Mouse (Mus musculus) stomach, postnatal 0 days (tissue): ENCODE results near the gene Fam171a2. TPM values are rescaled to one million over a fixed set of nuclear protein-coding genes. Genes with fewer than 3 reads are reported as not detected.

Source experiments
- ATAC-seq: fragments of 200-750 bp; cut with Nextera tagmentation; 2 replicates; pipeline ENCODE4 v1.8.0; 2017; ENCODE audit not compliant: low FRiP score, low TSS enrichment
- DNase-seq: peaks from one replicate; pipeline ENCODE4 v3.0.0-alpha.2; 2016; ENCODE audit warnings: low spot score
- H3K27ac ChIP-seq: fragments of 300-500 bp; sonication (generic); replicated peaks from 2 replicates; pipeline ENCODE4 v1.5.1; 2014; ENCODE audit warnings: mild to moderate bottlenecking, control low read depth
- H3K27me3 ChIP-seq: fragments of 300-500 bp; sonication (generic); 2 replicates; pipeline ENCODE4 v1.6.1; 2014; ENCODE audit warnings: low read length; ENCODE audit not compliant: control insufficient read depth, insufficient read depth
- H3K36me3 ChIP-seq: fragments of 300-500 bp; sonication (generic); 2 replicates; pipeline ENCODE4 v1.6.1; 2014; ENCODE audit warnings: low read length, mixed read lengths; ENCODE audit not compliant: control insufficient read depth, insufficient read depth
- H3K4me1 ChIP-seq: fragments of 300-500 bp; sonication (generic); replicated peaks from 2 replicates; pipeline ENCODE4 v1.6.1; 2014; ENCODE audit warnings: antibody characterized with exemption; ENCODE audit not compliant: control insufficient read depth, insufficient read depth
- H3K4me2 ChIP-seq: fragments of 300-500 bp; sonication (generic); replicated peaks from 2 replicates; pipeline ENCODE4 v1.6.1; 2014; ENCODE audit warnings: low read depth, mild to moderate bottlenecking, control low read depth, moderate library complexity
- H3K4me3 ChIP-seq: fragments of 300-500 bp; sonication (generic); 2 replicates; pipeline ENCODE4 v1.5.1; 2014; ENCODE audit warnings: low read depth, low read length, control low read depth
- H3K9ac ChIP-seq: fragments of 300-500 bp; sonication (generic); 2 replicates; pipeline ENCODE4 v1.6.1; 2014; ENCODE audit warnings: mild to moderate bottlenecking, low read length, control low read depth, mixed read lengths
- H3K9me3 ChIP-seq: fragments of 300-500 bp; sonication (generic); 2 replicates; pipeline ENCODE4 v1.6.1; 2016; ENCODE audit warnings: low read length; ENCODE audit not compliant: control insufficient read depth
- CTCF ChIP-seq: IDR thresholded peaks from 2 replicates; pipeline ENCODE4 v1.5.1; 2016; ENCODE audit warnings: antibody characterized with exemption, low read depth, mild to moderate bottlenecking, moderate library complexity
- EP300 ChIP-seq: optimal IDR thresholded peaks from 2 replicates; pipeline ENCODE3; 2016; ENCODE audit warnings: antibody characterized with exemption
- WGBS: fragments of 180-500 bp; shearing (Covaris S2); extraction: QIAGEN DNeasy Blood & Tissue Kit; methylation state at CpG from one replicate; pipeline ENCODE4 v1.1.7; 2014; 5-methylcytosine and 5-hydroxymethylcytosine counted together
- polyA plus RNA-seq: library from polyadenylated mRNA; unstranded; fragments of >200 nt; fragmentation: Nextera tagmentation; extraction: Ambion mirVana; gene quantifications from 2 replicates; pipeline ENCODE4 v1.2.1, GENCODE M21; 2015

Gene Fam171a2
- polyA plus RNA-seq, 1 experiment from 2014 or later: 2.0 TPM

GRCm38 (mm10) chr11:102493241-102493640 lies 45.8 kb upstream of the Fam171a2 start:
- DNase-seq (no peak), ATAC-seq (no peak)
- Histone ChIP-seq H3K4me2 (no peak overlapping the region), H3K9ac (no peak overlapping the region), H3K27ac (no peak overlapping the region), H3K9me3 (no peaks in the 10 kb centered on the region), H3K4me3 (no peak overlapping the region), H3K36me3 (no peaks in the 10 kb centered on the region), H3K27me3 (no peaks in the 10 kb centered on the region), H3K4me1 (no peaks in the 10 kb centered on the region)
- no peak for TF ChIP-seq CTCF
- no peak for TF ChIP-seq EP300
- 87% methylated on average over 2 of the region's 2 CpGs for WGBS

DNA sequence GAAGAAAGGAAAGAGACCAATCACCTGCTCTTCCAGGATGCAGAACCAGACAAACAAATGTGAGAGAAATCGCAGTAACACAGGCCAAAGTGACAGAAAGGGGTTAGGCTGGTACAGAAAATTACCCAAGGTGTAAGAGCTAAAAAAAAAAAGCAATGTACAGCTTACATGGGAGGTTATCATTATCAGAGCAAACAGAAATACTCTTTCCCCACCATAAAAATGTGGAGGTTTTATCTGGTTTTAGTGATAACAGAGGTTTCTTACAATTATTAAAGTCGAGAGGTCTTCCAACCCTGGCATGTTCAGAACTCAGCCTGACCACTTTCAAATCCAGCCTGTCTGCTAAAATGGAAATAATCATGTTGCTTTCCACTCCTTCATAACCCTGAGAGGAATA lies 40.4 kb upstream of the Fam171a2 start:
- no peak overlapping the region for H3K4me2 ChIP-seq
- H3K4me3 ChIP-seq: no peak overlapping the region
- ATAC-seq: no peak
- no peak overlapping the region for H3K9ac ChIP-seq
- peaks cover 18% of the 10 kb centered on the region; the same call in 1 of the 2 replicates for H3K36me3 ChIP-seq
- no peaks in the 10 kb centered on the region for H3K4me1 ChIP-seq
- no peaks in the 10 kb centered on the region for H3K27me3 ChIP-seq
- no peak overlapping the region for H3K27ac ChIP-seq
- TF ChIP-seq CTCF: no peak
- 64% methylated on average over 2 of the region's 2 CpGs for WGBS
- DNase-seq: no peak
- no peaks in the 10 kb centered on the region for H3K9me3 ChIP-seq

- Histone ChIP-seq H3K9ac (no peak overlapping the region), H3K27me3 (no peaks in the 10 kb centered on the region), H3K27ac (no peak overlapping the region), H3K4me2 (no peak overlapping the region), H3K4me3 (no peak overlapping the region), H3K9me3 (no peaks in the 10 kb centered on the region), H3K36me3 (peaks cover 25% of the 10 kb centered on the region; the same call in 1 of the 2 replicates), H3K4me1 (no peaks in the 10 kb centered on the region)
- peak; percentile 80 for ATAC-seq
- peak; percentile 37 for DNase-seq
- 68% methylated on average over 11 of the region's 11 CpGs for WGBS
- peak; percentile 83 for TF ChIP-seq CTCF
- no peak for TF ChIP-seq EP300
These were observed 39.4 kb upstream of the Fam171a2 start for GRCm38 (mm10) chr11:102486733-102487386.

DNA sequence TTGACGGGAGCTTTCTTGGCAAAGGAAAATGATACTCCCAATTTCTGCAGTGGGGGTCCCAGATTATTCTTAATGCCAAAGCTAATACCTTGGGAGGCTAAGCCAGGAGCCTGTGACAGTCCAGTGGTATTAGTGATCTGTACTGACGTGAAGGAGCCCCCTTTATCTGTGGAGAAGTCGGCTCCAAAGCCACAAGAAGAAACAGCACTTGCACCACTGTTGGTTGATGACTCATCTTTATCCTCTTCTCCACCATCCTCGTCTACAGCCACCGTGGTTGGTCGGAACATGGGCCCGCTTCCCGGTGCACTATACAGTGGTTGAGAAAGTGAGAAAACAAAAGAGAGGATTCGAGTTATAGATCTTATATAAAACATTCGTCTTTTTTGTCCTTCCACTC lies 34.3 kb upstream of the Fam171a2 start:
- H3K36me3 ChIP-seq: peaks cover 56% of the 10 kb centered on the region
- no peak overlapping the region for H3K4me3 ChIP-seq
- no peak overlapping the region for H3K9ac ChIP-seq
- H3K4me2 ChIP-seq: no peak overlapping the region
- H3K27ac ChIP-seq: no peak overlapping the region
- ATAC-seq (no peak), DNase-seq (no peak)
- H3K4me1 ChIP-seq: no peaks in the 10 kb centered on the region
- 92% methylated on average over 10 of the region's 10 CpGs for WGBS
- no peaks in the 10 kb centered on the region for H3K27me3 ChIP-seq
- no peaks in the 10 kb centered on the region for H3K9me3 ChIP-seq
- TF ChIP-seq CTCF (no peak), EP300 (no peak)

- Histone ChIP-seq H3K9me3 (no peaks in the 10 kb centered on the region), H3K27ac (no peak overlapping the region), H3K36me3 (peaks cover 49% of the 10 kb centered on the region), H3K4me1 (no peaks in the 10 kb centered on the region), H3K27me3 (no peaks in the 10 kb centered on the region), H3K9ac (no peak overlapping the region), H3K4me3 (no peak overlapping the region), H3K4me2 (no peak overlapping the region)
- TF ChIP-seq CTCF (peak; percentile 62), EP300 (no peak)
- WGBS: 94% methylated on average over 4 of the region's 4 CpGs
- DNase-seq (no peak), ATAC-seq (no peak)
These were observed 33.4 kb upstream of the Fam171a2 start for GRCm38 (mm10) chr11:102480897-102481296.

DNA sequence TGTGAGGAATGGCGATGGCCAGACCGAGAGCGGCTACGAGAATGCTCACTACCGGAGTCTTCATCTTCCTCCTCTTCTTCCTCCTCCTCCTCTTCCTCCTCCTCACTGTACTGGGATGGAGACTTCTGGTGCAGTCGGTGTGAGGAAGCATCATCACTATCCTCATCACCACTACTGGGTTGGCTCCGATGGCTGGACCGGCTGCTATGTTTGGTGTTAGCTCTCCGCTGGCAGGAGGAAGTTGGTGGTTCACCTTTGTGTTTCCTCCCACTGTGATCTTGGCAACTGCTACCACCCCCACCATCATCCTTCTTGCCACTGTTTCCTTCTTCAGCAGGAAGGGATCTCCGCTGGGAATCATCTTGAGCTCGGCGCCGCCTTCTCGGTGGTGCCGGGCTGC lies 32.6 kb upstream of the Fam171a2 start:
- WGBS: 94% methylated on average over 15 of the region's 15 CpGs

More for the DNA sequence above, 32.6 kb upstream of the Fam171a2 start:
- peaks cover 45% of the 10 kb centered on the region for H3K36me3 ChIP-seq
- no peaks in the 10 kb centered on the region for H3K27me3 ChIP-seq
- DNase-seq (no peak), ATAC-seq (no peak)
- no peaks in the 10 kb centered on the region for H3K4me1 ChIP-seq
- H3K4me2 ChIP-seq: no peak overlapping the region
- TF ChIP-seq EP300 (no peak), CTCF (no peak)
- H3K9ac ChIP-seq: no peak overlapping the region
- no peak overlapping the region for H3K27ac ChIP-seq
- no peak overlapping the region for H3K4me3 ChIP-seq
- H3K9me3 ChIP-seq: no peaks in the 10 kb centered on the region
